Mouse (Mus musculus) gastrocnemius, postnatal 14 days (tissue): ENCODE data around the gene Nfyb. TPM values are rescaled to one million over a fixed set of nuclear protein-coding genes. Genes with fewer than 3 reads are reported as not detected.

Source experiments
- DNase-seq: peaks from one replicate; pipeline ENCODE4 v3.0.0; 2021; ENCODE audit warnings: mixed read lengths
- intact Hi-C: fragments of 180-260 bp; cut with DNase I; formaldehyde crosslinking; loops from one replicate; pipeline ENCODE4 v1.15.1; 2025; ENCODE audit warnings: low total_unique reads
- total RNA-seq, 2 experiments: library from RNA; stranded (reverse); gene quantifications; 2 replicates each; pipeline ENCODE4 v1.2.3; 2021

The Nfyb gene
- total RNA-seq, 2 experiments from 2014 or later = 24.0 to 30.3 TPM

- intact Hi-C loops = no loop called here
Observed at GRCm38 (mm10) chr10:82782472-82782871, 18.5 kb upstream of the Nfyb start.

GRCm38 (mm10) chr10:82780816-82781215 is 16.9 kb upstream of the Nfyb start:
- intact Hi-C loops = no loop called here
- DNase-seq = no peak

More at GRCm38 (mm10) chr10:82782472-82782871, 18.5 kb upstream of the Nfyb start:
- DNase-seq = no peak

- DNase-seq = no peak
- intact Hi-C loops = no loop called here
Observed at GRCm38 (mm10) chr10:82780322-82780721, 16.4 kb upstream of the Nfyb start.

- DNase-seq = no peak
- intact Hi-C loops = no loop called here
Observed at GRCm38 (mm10) chr10:82779831-82780230, 15.9 kb upstream of the Nfyb start.

- DNase-seq = no peak
- intact Hi-C loops = no loop called here
Observed at GRCm38 (mm10) chr10:82778791-82779549, 15.0 kb upstream of the Nfyb start.

GRCm38 (mm10) chr10:82777886-82778285 is 13.9 kb upstream of the Nfyb start:
- DNase-seq = peak; percentile 73

GRCm38 (mm10) chr10:82777075-82777474 is 13.1 kb upstream of the Nfyb start:
- intact Hi-C loops = no loop called here
- DNase-seq = no peak

More at GRCm38 (mm10) chr10:82777886-82778285, 13.9 kb upstream of the Nfyb start:
- intact Hi-C loops = no loop called here

GRCm38 (mm10) chr10:82774841-82775240 is 10.9 kb upstream of the Nfyb start:
- DNase-seq = no peak
- intact Hi-C loops = no loop called here

GRCm38 (mm10) chr10:82771595-82772170 is 7.7 kb upstream of the Nfyb start:
- DNase-seq = no peak
- intact Hi-C loops = no loop called here

- no peak for DNase-seq
- intact Hi-C loops = no loop called here
Observed at GRCm38 (mm10) chr10:82770713-82771112, 6.8 kb upstream of the Nfyb start.

GRCm38 (mm10) chr10:82768901-82769300 is 5.0 kb upstream of the Nfyb start:
- intact Hi-C loops = no loop called here
- DNase-seq = no peak

- intact Hi-C loops = no loop called here
- DNase-seq = peak; percentile 36
Observed at GRCm38 (mm10) chr10:82762756-82763681, 925 bp downstream of the Nfyb start.

- intact Hi-C loops = no loop called here
- DNase-seq = peak; percentile 20
Observed at GRCm38 (mm10) chr10:82761037-82761811, 2.7 kb downstream of the Nfyb start.

- DNase-seq = no peak
- intact Hi-C loops = no loop called here
Observed at GRCm38 (mm10) chr10:82759706-82760105, 4.2 kb downstream of the Nfyb start.

GRCm38 (mm10) chr10:82758878-82759277 is 5.1 kb downstream of the Nfyb start:
- intact Hi-C loops = no loop called here

GRCm38 (mm10) chr10:82758368-82758767 is 5.6 kb downstream of the Nfyb start:
- no peak for DNase-seq
- intact Hi-C loops = no loop called here

More at GRCm38 (mm10) chr10:82758878-82759277, 5.1 kb downstream of the Nfyb start:
- DNase-seq = no peak

- intact Hi-C loops = no loop called here
- DNase-seq = no peak
Observed at GRCm38 (mm10) chr10:82757341-82757740, 6.6 kb downstream of the Nfyb start.

- no peak for DNase-seq
- intact Hi-C loops = no loop called here
Observed at GRCm38 (mm10) chr10:82756466-82756865, 7.5 kb downstream of the Nfyb start.

- intact Hi-C loops = no loop called here
- DNase-seq = no peak
Observed at GRCm38 (mm10) chr10:82755213-82755890, 8.6 kb downstream of the Nfyb start.
